Mouse (Mus musculus) retina, postnatal 7 days (tissue): ENCODE measurements around the gene Irak3.
"Not testable (repeated sequence)": the region's sequence is repeated elsewhere in the genome, so short reads cannot be mapped to it uniquely, and the experiment has no call there.

Experiments used
- DNase-seq: peaks from one replicate; pipeline ENCODE4 v3.0.0-alpha.2; 2012; ENCODE audit warnings: low read depth, low spot score

Irak3 gene

GRCm38 (mm10) chr10:120163490-120163889 lies 38.4 kb downstream of the Irak3 start:
- no peak for DNase-seq

- no peak for DNase-seq
These were observed 39.1 kb downstream of the Irak3 start for GRCm38 (mm10) chr10:120162840-120163239.

DNA sequence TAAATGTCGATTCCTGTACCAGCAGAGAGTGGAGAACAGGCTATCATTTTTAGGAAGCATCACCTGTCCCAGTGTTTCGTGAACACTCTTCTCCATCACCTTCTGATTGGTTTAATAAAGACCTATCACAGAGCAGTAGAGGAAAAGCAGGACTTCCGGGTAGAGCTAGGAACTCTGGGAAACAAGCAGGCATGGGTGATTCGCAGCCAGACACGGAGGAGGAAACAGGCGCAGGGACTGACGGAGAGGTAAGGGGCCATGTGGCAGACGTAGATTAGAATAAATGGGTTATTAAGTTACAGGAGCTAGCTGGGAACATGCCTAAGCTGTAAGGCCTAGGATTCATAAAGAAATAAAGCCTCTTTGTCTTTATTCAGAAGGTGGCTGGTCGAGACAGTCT lies 41.4 kb downstream of the Irak3 start:
- DNase-seq = no peak

DNA sequence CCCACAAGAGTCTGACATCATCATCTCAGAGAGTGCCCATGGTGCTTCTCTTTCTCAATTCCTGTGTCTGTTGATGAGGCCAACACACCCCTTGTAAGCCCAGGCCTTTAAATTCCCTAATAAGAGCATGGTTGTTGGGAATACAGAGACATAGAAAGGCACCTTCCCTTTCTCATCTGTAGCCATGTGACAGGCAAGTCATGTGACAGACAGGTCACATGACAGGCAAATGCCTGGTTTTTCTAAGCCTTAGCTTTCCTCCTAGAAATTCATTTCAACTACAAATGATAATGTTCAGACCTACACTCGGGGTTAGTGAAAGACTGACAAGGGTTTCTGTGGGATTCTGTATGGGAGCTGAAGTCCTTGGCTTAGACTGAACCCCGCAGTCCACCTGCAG lies 48.0 kb downstream of the Irak3 start:
- no peak for DNase-seq

GRCm38 (mm10) chr10:120151672-120152071 lies 50.3 kb downstream of the Irak3 start:
- DNase-seq = no peak

- DNase-seq = no peak
These were observed 60.9 kb downstream of the Irak3 start for GRCm38 (mm10) chr10:120140916-120141516.

GRCm38 (mm10) chr10:120140193-120140592 lies 61.7 kb downstream of the Irak3 start:
- DNase-seq = no peak

GRCm38 (mm10) chr10:120136020-120136562 lies 65.8 kb downstream of the Irak3 start:
- DNase-seq = no peak

DNA sequence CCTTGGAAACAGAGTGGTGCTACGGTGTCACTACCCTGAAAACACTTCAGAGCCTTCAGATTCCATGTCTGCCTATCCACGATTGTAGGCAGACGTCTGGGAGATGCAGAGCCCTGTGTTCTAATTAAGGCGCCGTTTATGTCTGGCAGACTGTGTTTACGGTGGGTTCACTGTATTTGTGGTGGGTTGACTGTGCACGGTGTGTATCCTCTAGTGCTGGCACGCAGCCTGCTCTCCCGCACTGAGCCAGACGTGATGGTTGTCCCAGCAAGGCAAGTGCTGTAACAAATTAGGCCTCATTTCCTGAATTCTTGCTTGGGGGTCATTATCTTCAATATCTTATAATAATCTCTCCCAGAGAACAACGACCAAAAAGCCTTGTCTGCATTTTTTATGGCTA lies 68.2 kb downstream of the Irak3 start:
- DNase-seq = no peak

DNA sequence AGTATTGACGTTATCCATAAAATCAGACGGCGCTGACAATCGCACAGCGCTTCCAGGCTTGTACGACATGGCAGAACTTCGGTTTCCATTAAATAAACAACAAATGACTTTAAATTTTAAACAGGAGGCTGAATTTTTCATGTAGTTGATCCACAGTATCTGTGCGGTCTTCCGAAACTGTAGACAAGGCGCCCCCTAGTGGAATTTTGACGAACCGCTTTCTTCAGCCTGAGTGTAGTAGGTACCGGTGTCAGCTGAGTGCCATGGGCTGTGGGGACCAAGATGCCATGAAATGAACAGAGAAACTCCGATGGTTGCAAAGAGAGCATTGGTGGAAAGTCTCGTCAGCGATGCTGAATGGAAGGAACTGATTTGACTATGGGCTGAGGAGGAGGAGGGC lies 71.3 kb downstream of the Irak3 start:
- peak; percentile 27 for DNase-seq

DNA sequence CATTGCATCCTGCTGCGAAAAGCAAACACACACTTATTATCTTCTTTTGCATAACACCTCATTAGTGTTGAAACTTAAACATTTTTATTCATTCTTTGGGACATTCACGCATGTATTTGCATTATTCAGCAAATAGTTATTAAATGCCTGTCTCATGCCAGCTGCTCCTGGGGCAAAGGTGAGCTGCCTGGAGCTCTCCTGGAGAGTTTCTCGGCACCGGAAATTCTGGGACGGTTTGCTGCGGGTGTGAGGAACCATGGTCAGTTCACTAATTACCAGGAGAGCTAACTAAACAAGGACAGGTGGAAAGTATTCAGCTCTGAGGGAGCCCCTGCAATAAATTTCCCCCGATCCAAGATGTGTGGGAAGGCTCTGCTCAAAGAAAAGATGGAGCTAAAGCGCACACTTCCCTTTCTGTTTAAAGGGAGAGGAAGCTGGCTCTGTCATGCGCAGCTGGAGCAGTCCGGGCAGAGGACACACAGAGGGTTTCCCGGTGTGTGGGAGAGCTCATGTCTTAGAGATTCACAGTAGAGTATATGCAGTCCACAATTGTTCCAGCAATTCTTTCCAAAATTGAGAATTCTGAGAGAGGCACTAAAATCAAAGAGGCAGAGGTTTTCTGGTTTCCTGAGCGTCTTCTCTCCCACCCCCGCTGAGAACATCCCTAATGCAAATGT lies 73.2 kb downstream of the Irak3 start:
- DNase-seq = no peak

DNA sequence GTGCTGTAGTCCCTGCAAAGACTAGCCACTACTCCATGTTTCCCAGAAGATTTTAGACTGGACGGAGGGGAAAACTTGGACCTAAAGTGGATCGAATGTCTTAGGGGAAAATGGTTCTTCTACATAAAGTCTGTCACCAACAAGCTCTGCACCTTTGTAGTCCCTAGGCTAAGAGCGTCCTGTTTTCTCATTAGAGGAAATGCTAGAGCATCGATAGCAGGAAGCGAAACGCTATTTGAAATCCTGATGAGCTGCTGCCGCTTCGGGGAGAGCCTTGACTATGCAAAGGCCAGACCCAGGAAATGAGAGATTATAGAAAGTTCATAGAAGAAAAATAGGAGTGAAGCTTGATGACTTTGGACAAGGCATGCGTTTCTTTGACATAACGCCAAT lies 76.5 kb downstream of the Irak3 start:
- no peak for DNase-seq

- peak; percentile 76 for DNase-seq
These were observed 77.0 kb downstream of the Irak3 start for GRCm38 (mm10) chr10:120124801-120125464.

DNA sequence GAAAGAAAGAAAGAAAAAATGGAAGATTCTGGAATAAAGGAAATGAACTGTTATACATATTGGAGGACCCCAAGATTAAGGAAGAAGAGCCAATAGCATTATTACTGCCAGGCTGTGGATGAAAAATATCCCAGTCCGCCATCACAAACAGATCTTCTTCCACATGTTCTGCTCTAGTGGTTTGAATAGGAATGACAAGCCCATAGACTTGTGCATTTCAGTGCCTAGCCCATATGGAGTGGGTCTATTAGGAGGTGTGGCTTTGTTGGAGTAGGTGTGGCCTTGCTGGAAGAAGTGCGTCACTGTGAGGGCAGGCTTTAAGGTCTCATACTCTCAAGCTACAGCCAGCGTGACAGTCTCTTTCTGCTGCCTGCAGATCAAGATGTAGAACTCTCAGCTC lies 78.2 kb downstream of the Irak3 start:
- DNase-seq = no peak

DNA sequence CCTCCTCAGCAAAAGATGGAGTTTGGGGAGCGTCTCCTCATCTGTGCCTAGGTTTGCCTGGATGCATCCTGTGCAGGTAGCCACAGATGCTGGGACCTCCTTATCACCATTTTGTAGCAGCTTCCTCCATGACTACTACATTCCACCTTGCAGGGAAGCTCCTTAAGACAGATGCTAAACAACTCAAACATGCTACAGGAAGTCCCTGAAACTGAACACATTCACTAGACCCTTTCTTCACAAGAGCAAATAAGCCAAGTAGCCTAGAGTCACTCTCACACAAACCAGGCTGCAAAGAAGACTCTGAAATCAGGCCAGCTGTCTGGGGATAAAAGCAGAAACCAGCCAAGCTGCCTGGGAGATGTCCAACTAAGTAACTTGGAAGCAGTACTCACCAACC lies 86.7 kb downstream of the Irak3 start:
- DNase-seq = no peak

DNA sequence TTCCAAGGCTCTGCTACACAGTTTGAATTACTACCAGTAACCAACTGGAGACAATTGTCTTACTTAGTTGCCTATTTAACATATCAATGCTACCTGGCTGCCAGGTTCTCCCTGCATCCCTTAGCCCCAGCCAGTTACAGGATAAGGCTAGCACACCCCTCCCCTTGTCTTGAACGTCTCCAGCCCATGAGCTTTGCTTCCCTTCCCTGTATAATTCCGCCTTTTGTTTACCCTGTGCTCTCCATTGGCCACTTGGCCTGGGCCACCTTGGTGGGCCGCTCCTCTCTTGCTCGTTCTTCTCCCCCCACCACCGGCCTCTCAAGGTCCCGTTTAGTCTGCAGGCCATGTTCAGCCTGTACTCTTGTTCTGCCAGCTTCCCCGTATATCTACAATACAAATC lies 87.4 kb downstream of the Irak3 start:
- no peak for DNase-seq

DNA sequence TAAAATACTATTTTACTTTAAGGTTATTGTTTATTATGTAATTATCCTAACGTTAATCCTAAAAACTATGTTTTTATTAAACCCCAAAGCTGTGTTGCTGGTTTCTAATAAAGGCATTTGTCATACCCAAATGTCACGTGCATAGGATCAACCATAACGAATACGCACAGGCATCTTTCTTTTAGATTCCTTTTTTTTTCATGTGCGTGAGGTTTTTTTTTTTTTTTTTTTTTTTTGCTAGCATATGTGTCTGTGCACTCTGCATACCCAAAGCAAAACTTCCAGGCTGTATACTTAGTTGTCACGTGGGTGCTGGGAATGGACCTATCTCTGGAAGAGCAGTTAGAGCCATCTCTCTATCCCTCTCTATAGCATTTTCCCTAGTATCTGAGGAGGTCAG lies 88.0 kb downstream of the Irak3 start:
- no peak for DNase-seq

- not testable (repeated sequence) for DNase-seq
These were observed 88.4 kb downstream of the Irak3 start for GRCm38 (mm10) chr10:120113482-120113881.

- DNase-seq = peak; percentile 90
These were observed 89.2 kb downstream of the Irak3 start, which contains the start of gene Helb for GRCm38 (mm10) chr10:120112507-120113396. Gene Helb (minus strand): TSS chr10:120112987.

- no peak for DNase-seq
These were observed 90.1 kb downstream of the Irak3 start for GRCm38 (mm10) chr10:120111691-120112319.

- DNase-seq = no peak
These were observed 101.1 kb downstream of the Irak3 start for GRCm38 (mm10) chr10:120100806-120101205.
